ENCODE assay signal across 8 mouse cellular contexts in the genomic region with DNA sequence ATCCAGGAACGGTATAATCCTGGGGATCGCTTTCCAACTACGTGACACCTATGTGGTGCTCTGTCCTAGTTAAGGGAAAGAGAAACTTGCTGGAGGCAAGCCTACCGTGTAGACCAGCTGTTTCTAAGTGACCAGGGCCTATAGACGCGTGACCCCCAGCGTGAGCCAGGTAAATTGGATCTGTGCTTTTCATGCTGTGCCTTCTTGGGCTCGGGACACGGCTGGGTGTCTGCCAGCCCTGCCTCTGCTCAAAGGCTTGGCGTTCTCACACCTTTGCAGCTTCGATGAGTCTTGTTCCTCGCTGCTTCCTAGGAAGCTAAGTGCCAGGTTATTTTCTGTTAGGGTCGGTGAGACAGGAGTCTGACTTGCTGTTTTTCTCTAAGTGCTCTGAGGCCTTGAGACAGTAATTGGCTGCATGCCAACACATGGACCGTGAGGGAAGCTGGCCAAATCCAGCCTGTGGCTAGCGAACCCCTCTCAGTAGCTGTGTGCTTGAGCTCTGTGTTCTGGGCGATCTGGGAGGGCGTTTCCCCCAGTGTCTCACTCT.
A peak's percentile ranks its signal among the peaks of the same experiment; 100 is the strongest.
DNase-seq lines count a peak whose midpoint lies in the region; ATAC-seq and TF ChIP-seq lines count a peak whose summit lies in the region.

No protein-coding gene starts in this region.

- 0 out of 2 replicates have a peak overlapping the region, but pooled peaks have one; percentile 14 for H3K9ac ChIP-seq in kidney, embryonic 16.5 days (replicated peaks; ENCODE audit: low read length)

- ATAC-seq in kidney, embryonic 16.5 days (ENCODE audit: low FRiP score, low TSS enrichment), result peak; percentile 73; the same call in 1 of the 2 replicates

- 45% methylated on average over 17 of the region's 17 CpGs for WGBS in kidney, embryonic 16.5 days

- DNase-seq in layer of hippocampus, postnatal 14 days (ENCODE audit: low spot score in 2 of 2), result peak; percentile 10 to 23
- no peak for DNase-seq in layer of hippocampus, postnatal 36 days
- DNase-seq in cerebellum, adult 11 months, result peak; percentile 11
- peak; percentile 75 for DNase-seq in gastrocnemius, adult 2 months
- DNase-seq in mesoderm, embryonic 11.5 days (ENCODE audit: low read depth, low spot score), result peak; percentile 44
- DNase-seq in testis, postnatal 10 days (ENCODE audit: low spot score), result peak; percentile 69
- DNase-seq in spleen, adult 12 weeks (ENCODE audit: low spot score), result no peak

- TF ChIP-seq CTCF in gastrocnemius, adult 2 months (IDR thresholded peaks at IDR 0.05), result no peak

- no peaks in the 10 kb centered on the region for H3K36me3 ChIP-seq in kidney, embryonic 16.5 days (ENCODE audit: insufficient read depth, low read length)

- H3K4me1 ChIP-seq in kidney, embryonic 16.5 days (ENCODE audit: insufficient read depth, low read length), result peaks cover 10% of the 10 kb centered on the region

- H3K27me3 ChIP-seq in kidney, embryonic 16.5 days (ENCODE audit: insufficient read depth, low read length), result no peaks in the 10 kb centered on the region

- no peak overlapping the region; the same call in 1 of the 2 replicates for H3K27ac ChIP-seq in gastrocnemius, adult 2 months
- peak overlapping the region; percentile 39 for H3K27ac ChIP-seq in kidney, embryonic 16.5 days (ENCODE audit: low read length)

- H3K4me2 ChIP-seq in kidney, embryonic 16.5 days (replicated peaks; ENCODE audit: low read depth, low read length), result no peak overlapping the region

- intact Hi-C loops in gastrocnemius, adult 2 months (cut with DNase I), result no loop called here

- no peaks in the 10 kb centered on the region for H3K9me3 ChIP-seq in kidney, embryonic 16.5 days (ENCODE audit: low read length)

- H3K4me3 ChIP-seq in gastrocnemius, adult 2 months, result peak overlapping the region; percentile 32; the same call in 1 of the 2 replicates
- no peak overlapping the region for H3K4me3 ChIP-seq in kidney, embryonic 16.5 days (ENCODE audit: low read length)

Comparison
In these comparisons a context has a peak if more than half of its experiments do, and no peak if none do; other contexts are left out.
1. DNase-seq: peak in layer of hippocampus, postnatal 14 days (2 of 2), cerebellum, adult 11 months (single experiment), gastrocnemius, adult 2 months (single experiment), mesoderm, embryonic 11.5 days (single experiment) and testis, postnatal 10 days (single experiment); none in layer of hippocampus, postnatal 36 days (0 of 2) and spleen, adult 12 weeks (single experiment).